Mouse (Mus musculus) adrenal gland, adult 18-20 months (tissue): ENCODE results near the gene Lpin2. TPM values are rescaled to one million over a fixed set of nuclear protein-coding genes. Genes with fewer than 3 reads are reported as not detected.

ENCODE experiments used
- DNase-seq, 2 experiments: peaks; one replicate each; pipeline ENCODE4 v3.0.0; 2021 to 2022; ENCODE audit warnings: low spot score in 2 of 2
- total RNA-seq, 2 experiments: library from RNA; stranded (reverse); gene quantifications; 1 replicate in 1 of 2; 2 replicates in 1 of 2; pipeline ENCODE4 v1.2.3; 2021

Gene Lpin2
- total RNA-seq, 2 experiments from 2014 or later: 34.4 to 40.1 TPM

DNA sequence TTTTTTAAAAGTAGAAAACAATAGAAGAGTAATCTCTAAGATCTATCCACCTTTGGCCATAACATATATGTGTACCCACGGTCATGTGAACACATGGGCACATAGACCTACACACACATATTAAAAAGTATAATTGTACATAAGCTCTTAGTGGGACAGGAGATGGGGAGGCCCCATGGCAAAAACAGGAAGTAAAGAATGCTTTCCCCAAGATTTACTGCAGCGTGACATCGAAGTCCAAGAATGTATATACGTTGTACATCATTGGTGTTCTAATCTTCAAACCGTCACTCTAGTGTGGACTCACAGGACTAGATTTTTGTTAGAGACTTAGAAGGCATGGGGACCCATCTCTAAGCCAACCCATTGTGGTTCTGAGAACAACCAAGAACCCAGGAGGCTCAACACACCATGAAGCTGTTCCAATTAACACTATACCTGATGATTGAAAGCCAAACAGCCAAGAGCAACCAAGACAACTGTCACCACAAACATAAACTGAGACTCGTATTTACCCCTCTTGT is 109.6 kb downstream of the Lpin2 start:
- DNase-seq: no peak

DNA sequence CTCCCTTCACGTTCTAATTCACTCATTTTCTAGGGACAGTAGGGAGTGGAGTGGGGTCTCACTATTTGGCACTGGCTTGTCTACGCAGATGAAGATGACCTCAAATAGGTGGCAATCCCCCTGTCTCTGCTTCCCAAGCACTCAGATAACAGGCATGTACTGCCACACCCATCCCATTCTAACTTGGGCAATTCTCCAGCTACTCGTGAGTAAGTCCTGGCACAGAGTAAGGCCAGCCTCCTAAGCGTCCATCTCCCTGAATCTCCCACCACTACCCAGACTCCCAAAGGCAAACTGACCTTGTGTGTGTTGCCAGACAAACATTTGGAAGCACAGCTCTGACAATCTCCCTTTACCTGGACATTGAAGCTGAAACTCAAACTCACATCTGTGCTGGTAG is 110.5 kb downstream of the Lpin2 start:
- no peak for DNase-seq

DNA sequence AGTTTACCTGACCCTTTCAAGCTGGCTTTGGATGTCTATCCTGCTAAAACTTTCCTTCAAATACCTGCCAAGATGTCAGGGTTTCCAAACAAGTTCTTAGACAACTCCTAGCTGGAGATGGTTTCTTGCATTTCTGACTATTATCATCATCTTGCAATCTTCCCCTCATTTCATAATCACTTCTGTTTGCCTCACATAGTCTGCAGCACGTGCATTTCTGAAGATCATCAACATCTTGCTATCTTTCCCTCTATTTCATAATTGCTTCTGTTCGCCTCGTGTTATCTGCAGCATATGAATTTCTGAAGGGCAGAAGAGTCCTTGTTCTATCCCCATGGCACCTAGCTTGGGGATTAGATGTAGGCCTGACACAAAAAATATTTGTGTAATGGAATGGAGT is 112.2 kb downstream of the Lpin2 start:
- no peak for DNase-seq

Other genes starting within 250 kb of the Lpin2 start
- gene Myom1, start 179.9 kb upstream of the Lpin2 start, total RNA-seq: 1 to 10 TPM; 2.7 to 5.4 TPM
- 100 to 1,000 TPM; 277 to 311 TPM for gene Myl12a, start 179.7 kb upstream of the Lpin2 start, total RNA-seq
- 10 to 100 TPM in 1 of 2 experiments, 1 to 10 TPM in 1; 4.8 to 11.4 TPM for gene Emilin2, start 129.4 kb downstream of the Lpin2 start, total RNA-seq